Mouse (Mus musculus) cerebellum, adult 2 months (tissue): ENCODE data around the gene Rnf43.

Experiments used
- CTCF ChIP-seq: fragments of 200-500 bp; IDR thresholded peaks from 2 replicates; pipeline ENCODE4 v1.5.1; 2011; ENCODE audit warnings: low read depth, mild to moderate bottlenecking, control low read depth, low read length, moderate library complexity, borderline replicate concordance; ENCODE audit not compliant: insufficient read depth
- POLR2A ChIP-seq: fragments of 200-500 bp; IDR thresholded peaks from 2 replicates; pipeline ENCODE4 v1.6.1; 2011; ENCODE audit warnings: low read length, control low read depth, borderline replicate concordance; ENCODE audit not compliant: insufficient read depth

- TF ChIP-seq CTCF: no peak
- TF ChIP-seq POLR2A: no peak
Measured at GRCm38 (mm10) chr11:87744964-87745363, 82.4 kb downstream of the Rnf43 start.
